Mouse (Mus musculus) v-Abl transformed pro-B cells (cell line): ENCODE data around the gene Scgb1b30.
"Not testable (repeated sequence)": the region's sequence is repeated elsewhere in the genome, so short reads cannot be mapped to it uniquely, and the experiment has no call there.

Experiments
- in situ Hi-C, 2 experiments: fragments of 400-800 bp; cut with MboI; formaldehyde crosslinking; loops; one replicate each; pipeline ENCODE4 v1.15.1; 2025; ENCODE audit not compliant: unreplicated experiment in 2 of 2

Scgb1b30 gene

DNA sequence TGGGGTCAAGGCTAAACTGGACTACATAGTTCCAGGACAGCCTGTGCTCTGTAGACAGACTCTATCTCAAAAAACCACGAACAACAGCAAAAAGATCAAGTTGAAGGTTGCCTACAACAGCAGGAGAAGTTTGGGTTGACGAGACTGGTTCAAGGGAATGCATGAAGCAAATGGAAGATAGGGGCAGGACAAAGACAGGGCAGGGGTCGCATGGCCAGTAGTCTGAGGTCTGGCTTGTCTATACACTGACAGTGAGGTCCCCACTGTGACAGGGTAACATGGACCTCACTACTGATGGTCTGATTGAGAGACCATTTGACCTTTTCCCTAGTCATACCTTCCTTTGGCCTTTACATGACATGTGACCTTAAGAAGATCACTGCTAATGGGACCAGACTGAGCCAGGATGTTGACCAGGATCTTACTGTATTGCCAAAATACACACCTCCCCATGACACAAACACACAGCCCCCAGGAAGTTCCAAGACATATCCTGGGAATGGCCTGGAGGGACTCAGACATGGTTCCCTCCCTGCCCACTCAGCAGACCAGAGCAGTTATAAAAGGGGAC lies at the start of gene Scgb1b30:
Gene Scgb1b30 (plus strand): TSS at position 521 of the 571 bp plus-strand sequence.
- in situ Hi-C loops, result no loop called here

GRCm38 (mm10) chr7:34068132-34068531 lies 27.1 kb upstream of the Scgb1b30 start:
- in situ Hi-C loops, result not testable (repeated sequence)

- in situ Hi-C loops, result no loop called here
Observed at GRCm38 (mm10) chr7:34100002-34100401, 4.8 kb downstream of the Scgb1b30 start.

DNA sequence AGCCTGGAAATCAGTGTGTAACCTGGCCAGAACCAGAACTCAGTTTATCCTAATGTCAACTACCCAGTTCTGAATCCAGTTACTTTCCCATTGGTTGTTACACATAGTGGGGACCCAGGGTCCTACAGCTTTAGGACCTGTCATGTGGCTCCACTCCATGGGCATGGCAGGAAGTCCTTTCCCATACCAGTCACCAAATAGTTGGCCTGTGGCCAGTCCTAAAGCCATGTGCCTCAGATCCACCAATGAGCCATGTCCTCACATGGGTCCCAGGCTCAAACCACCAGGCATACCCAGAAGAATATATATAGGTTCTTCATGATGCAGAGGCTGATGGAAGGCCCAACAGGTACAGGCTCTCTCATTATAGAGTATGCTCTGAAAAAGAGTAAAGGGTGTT lies 6.0 kb downstream of the Scgb1b30 start:
- in situ Hi-C loops, result no loop called here

DNA sequence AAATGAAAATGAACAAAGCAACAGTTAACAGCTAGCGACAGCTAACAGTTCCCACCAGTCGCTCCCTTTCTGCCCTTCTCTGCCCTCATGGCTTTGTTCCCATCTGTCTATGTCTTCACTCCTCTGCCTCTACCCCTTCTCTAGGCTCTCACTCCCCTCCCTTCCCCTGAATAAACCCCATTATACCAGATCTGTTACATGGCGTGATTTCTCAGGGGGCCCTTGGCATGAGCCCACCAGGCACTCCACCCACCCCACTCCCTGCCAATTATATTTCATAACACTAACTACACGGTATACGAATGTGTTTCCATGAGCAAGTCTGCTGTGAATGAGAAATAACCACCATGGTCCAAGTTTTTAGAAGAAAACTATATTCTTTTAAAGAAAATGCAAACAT lies 14.0 kb downstream of the Scgb1b30 start:
- in situ Hi-C loops, result no loop called here

- in situ Hi-C loops, result no loop called here
Observed at GRCm38 (mm10) chr7:34116601-34117000, 21.4 kb downstream of the Scgb1b30 start.

DNA sequence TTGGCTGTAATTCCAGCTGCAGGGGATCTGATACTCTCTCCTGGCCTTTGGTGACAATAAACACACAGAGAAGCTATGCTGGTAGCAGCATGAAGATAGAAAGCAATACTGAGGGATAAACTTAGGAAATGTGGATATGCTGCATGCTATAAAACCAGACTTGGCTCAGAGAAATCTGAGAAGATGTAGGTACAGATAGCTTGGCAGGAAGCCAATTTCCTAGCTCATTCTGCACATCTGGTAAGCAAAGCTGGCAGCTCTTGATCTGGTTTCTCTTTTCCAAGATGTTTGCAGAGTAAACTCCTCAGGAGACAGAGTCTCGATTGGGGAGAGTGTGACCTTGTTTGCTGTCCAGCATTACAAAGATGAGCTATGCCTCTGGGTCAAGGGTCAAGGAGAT lies 25.4 kb downstream of the Scgb1b30 start:
- in situ Hi-C loops, result not testable (repeated sequence)

DNA sequence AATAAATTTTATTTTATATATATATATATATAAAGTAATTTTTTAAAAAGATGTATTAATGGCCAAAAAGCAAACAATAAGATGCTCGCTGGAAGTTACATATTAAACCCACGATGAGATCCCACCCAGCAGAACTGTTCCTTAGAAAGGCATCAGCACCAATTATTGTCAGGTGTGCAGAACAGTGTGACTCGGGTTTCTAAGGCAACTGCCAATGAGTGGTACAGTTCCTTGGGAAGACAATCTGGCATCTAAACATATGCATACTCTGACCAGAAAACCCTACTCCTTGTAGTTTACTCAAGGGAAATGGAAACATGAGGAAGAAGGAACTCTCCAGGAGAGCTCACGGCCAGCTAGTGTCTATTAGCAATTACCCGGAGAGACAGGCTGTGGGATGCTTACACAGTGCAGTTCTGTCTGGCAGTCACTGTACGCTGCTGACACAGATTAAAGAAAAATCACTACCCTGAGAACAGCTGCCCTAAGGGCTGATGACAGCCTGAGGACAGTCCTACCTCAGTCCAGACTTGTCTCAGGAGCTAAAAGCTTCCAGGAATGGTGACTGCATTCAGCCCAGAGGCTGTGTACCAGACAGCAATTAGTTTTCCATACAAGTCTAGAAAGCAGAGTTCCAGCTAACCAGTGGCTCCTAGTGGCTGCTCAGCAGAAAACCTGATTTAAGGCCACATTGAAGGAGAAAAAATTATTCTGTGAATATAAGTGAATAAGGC lies 27.9 kb downstream of the Scgb1b30 start:
- in situ Hi-C loops, result no loop called here

- in situ Hi-C loops, result no loop called here
Observed at GRCm38 (mm10) chr7:34125346-34125745, 30.1 kb downstream of the Scgb1b30 start.

DNA sequence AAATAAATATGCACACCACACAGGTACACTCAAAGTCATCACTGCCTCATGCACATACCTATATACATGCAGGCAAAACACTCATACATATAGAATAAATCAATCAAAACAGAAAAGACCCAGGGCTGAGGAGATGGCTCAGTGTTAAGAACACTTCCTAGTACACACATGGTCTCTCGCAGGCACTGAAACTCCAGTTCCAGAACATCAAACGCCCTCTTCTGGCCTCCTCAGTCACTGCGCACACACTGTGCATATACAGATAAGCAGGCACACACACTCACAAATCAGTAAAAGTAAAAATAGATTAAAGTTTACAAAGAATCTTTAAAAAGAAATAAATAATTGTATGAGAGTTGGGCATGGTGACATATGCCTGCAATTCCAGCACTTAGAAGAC lies 31.1 kb downstream of the Scgb1b30 start:
- in situ Hi-C loops, result no loop called here

GRCm38 (mm10) chr7:34131118-34131517 lies 35.9 kb downstream of the Scgb1b30 start:
- in situ Hi-C loops, result no loop called here

DNA sequence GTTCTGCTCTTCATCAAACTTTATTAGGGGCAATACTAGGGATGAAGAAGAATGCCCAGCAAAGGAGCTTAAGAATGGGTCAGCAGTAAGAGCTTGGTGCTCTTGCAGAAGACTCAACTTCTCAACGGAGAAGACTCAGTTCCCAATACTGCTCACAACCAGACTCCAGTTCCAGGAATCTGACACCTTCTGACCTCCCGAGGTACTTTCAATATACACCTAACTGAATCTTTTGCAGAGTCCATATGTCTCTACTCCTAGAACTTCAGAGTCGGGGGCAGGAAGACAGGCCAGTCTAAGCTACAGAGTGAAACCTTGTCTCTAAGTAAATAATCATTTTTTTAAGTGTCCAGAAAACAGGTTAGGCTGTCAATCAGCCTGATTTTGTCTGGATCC lies 36.7 kb downstream of the Scgb1b30 start:
- in situ Hi-C loops, result no loop called here

GRCm38 (mm10) chr7:34132355-34133079 lies 37.3 kb downstream of the Scgb1b30 start:
- in situ Hi-C loops, result no loop called here

- in situ Hi-C loops, result no loop called here
Observed at GRCm38 (mm10) chr7:34133117-34133762, 38.0 kb downstream of the Scgb1b30 start, which contains the start of gene Wtip. Gene Wtip, minus strand, starts transcription at chr7:34133268.

- in situ Hi-C loops, result no loop called here
Observed at GRCm38 (mm10) chr7:34134336-34134735, 39.1 kb downstream of the Scgb1b30 start.

- in situ Hi-C loops, result no loop called here
Observed at GRCm38 (mm10) chr7:34139493-34139892, 44.3 kb downstream of the Scgb1b30 start.

- in situ Hi-C loops, result no loop called here
Observed at GRCm38 (mm10) chr7:34141123-34141522, 45.9 kb downstream of the Scgb1b30 start.

DNA sequence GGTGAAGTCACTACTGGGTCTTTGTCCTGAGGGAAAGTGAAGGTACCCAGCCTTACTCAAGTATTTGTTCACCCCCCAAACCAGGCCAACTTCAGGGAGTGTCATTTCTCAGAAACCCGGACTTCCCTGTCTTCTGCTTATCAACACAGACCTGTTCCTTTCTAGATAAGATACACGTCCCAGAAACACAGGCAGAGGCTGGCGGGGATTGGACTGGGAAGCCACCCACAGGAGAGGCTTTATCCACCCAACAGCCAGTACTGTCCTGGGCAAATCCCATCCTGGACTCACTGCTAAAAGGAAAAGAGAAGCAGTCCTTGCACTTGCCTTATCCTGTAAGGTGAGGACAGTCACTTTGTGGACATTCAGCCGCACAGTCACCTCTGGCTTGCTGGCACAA lies 52.0 kb downstream of the Scgb1b30 start:
- in situ Hi-C loops, result no loop called here
